Mouse (Mus musculus): Measurements from ENCODE around the gene Met. TPM values are rescaled to one million over a fixed set of nuclear protein-coding genes. Genes with fewer than 3 reads are reported as not detected.
A peak's percentile ranks its signal among the peaks of the same experiment; 100 is the strongest.

Gene Met
- polyA plus RNA-seq, 1 experiment from 2014 or later: 0.77 TPM

GRCm38 (mm10) chr6:17561347-17561746, 97.7 kb downstream of the Met start:
- no peaks in the 10 kb centered on the region for H3K27me3 ChIP-seq
- peaks cover 9% of the 10 kb centered on the region for H3K4me1 ChIP-seq
- H3K4me2 ChIP-seq: no peak overlapping the region
- no peak overlapping the region for H3K9ac ChIP-seq
- 14% methylated on average over 2 of the region's 2 CpGs for WGBS
- no peaks in the 10 kb centered on the region for H3K9me3 ChIP-seq
- no peak for ATAC-seq (ENCODE audit: low FRiP score)
- H3K4me3 ChIP-seq (replicated peaks): no peak overlapping the region
- H3K36me3 ChIP-seq (replicated peaks): no peaks in the 10 kb centered on the region
- no peak overlapping the region for H3K27ac ChIP-seq

DNA sequence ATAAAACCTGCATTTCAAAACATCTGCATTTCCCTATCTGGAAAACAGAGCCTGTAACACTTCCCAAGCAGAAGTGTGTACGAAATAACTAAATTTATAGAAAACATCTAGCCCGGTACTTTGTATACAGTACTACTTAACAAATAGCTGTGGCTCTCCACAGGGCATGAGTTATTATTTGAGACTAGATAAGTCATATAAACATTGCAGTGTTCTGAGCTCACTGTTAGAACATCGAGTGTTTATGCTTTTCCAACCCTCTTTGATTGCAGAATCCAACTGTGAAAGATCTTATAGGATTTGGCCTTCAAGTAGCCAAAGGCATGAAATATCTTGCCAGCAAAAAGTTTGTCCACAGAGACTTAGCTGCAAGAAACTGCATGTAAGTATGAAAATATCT, 98.3 kb downstream of the Met start:
- Histone ChIP-seq H3K27me3 (no peaks in the 10 kb centered on the region), H3K4me2 (no peak overlapping the region), H3K9me3 (no peaks in the 10 kb centered on the region), H3K4me1 (peaks cover 9% of the 10 kb centered on the region), H3K36me3 (replicated peaks) (no peaks in the 10 kb centered on the region), H3K27ac (no peak overlapping the region), H3K9ac (no peak overlapping the region), H3K4me3 (replicated peaks) (no peak overlapping the region)
- no peak for ATAC-seq (ENCODE audit: low FRiP score)
- 58% methylated on average over 3 of the region's 3 CpGs for WGBS

GRCm38 (mm10) chr6:17562472-17563088, 99.0 kb downstream of the Met start:
- peak overlapping the region; percentile 34 for H3K4me2 ChIP-seq
- no peak for ATAC-seq (ENCODE audit: low FRiP score)

DNA sequence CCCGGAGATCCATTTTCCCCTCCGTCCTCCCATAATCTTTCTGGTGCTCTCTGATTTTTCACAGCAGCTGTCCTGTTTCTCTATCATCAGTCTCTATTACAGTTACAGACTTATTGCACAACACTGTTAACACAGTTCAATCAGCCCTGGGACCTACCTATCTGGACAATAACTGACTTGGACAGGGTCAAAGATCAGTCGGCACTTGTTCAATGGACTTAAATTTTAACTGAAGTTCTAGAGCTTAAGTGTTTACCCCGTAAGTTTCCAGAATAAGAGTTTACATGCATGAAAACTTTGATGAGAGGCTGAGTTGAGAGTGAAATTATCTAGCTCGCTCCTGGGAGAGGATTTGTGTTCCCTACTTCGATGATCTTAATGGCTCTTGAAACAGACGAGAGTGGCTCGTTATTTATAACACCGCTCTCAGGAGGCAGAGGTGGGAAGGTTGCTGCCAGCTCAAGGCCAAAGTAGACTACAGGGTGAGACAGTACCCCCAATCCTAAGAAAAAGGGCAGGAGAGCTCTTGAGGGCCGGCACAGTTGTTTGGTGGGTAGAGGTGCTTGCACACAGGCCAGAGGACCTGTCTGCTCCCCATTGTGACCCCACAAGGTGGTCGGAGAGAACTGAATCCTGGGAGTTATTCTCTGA, 105.2 kb downstream of the Met start:
- Histone ChIP-seq H3K4me1 (no peaks in the 10 kb centered on the region), H3K4me3 (replicated peaks) (no peak overlapping the region), H3K27me3 (no peaks in the 10 kb centered on the region), H3K9me3 (no peaks in the 10 kb centered on the region), H3K36me3 (replicated peaks) (no peaks in the 10 kb centered on the region), H3K9ac (no peak overlapping the region), H3K4me2 (no peak overlapping the region), H3K27ac (no peak overlapping the region)
- 88% methylated on average over 11 of the region's 11 CpGs for WGBS
- ATAC-seq (ENCODE audit: low FRiP score): no peak

More at GRCm38 (mm10) chr6:17562472-17563088, 99.0 kb downstream of the Met start:
- H3K27ac ChIP-seq: no peak overlapping the region
- H3K9me3 ChIP-seq: no peaks in the 10 kb centered on the region
- H3K36me3 ChIP-seq (replicated peaks): no peaks in the 10 kb centered on the region
- no peak overlapping the region for H3K4me3 ChIP-seq (replicated peaks)
- H3K4me1 ChIP-seq: peaks cover 9% of the 10 kb centered on the region
- 5% methylated on average over 10 of the region's 10 CpGs for WGBS
- no peaks in the 10 kb centered on the region for H3K27me3 ChIP-seq
- no peak overlapping the region for H3K9ac ChIP-seq

DNA sequence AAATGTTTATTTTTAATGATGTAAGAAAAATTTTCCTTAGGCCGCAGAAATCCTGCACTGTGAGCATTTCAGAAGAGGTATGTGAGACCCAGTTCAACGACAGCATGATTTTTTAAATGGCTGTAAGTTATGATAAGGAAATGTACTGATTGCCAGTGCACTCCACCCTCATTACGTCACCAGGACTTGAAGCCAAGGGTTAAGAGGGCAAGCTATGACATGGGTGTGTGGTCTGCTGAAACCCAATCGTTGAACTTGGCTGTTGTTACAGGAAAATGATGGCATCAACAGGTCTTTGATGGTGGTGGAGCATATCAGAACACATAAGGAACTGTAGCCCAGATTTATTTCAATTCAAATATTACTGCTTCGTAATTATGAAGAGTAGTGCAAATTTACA, 109.6 kb downstream of the Met start:
- no peak overlapping the region for H3K27ac ChIP-seq
- H3K4me1 ChIP-seq: no peaks in the 10 kb centered on the region
- no peak overlapping the region for H3K4me3 ChIP-seq (replicated peaks)
- ATAC-seq (ENCODE audit: low FRiP score): no peak
- H3K36me3 ChIP-seq (replicated peaks): no peaks in the 10 kb centered on the region
- no peak overlapping the region for H3K9ac ChIP-seq
- WGBS: 90% methylated on average over 5 of the region's 5 CpGs
- H3K9me3 ChIP-seq: no peaks in the 10 kb centered on the region
- no peak overlapping the region for H3K4me2 ChIP-seq
- no peaks in the 10 kb centered on the region for H3K27me3 ChIP-seq

GRCm38 (mm10) chr6:17573732-17574131, 110.1 kb downstream of the Met start:
- ATAC-seq (ENCODE audit: low FRiP score): no peak
- Histone ChIP-seq H3K9ac (no peak overlapping the region), H3K4me3 (replicated peaks) (no peak overlapping the region), H3K4me2 (no peak overlapping the region), H3K9me3 (no peaks in the 10 kb centered on the region), H3K27me3 (no peaks in the 10 kb centered on the region), H3K36me3 (replicated peaks) (no peaks in the 10 kb centered on the region), H3K27ac (no peak overlapping the region), H3K4me1 (no peaks in the 10 kb centered on the region)
- WGBS: 89% methylated on average over 2 of the region's 2 CpGs

DNA sequence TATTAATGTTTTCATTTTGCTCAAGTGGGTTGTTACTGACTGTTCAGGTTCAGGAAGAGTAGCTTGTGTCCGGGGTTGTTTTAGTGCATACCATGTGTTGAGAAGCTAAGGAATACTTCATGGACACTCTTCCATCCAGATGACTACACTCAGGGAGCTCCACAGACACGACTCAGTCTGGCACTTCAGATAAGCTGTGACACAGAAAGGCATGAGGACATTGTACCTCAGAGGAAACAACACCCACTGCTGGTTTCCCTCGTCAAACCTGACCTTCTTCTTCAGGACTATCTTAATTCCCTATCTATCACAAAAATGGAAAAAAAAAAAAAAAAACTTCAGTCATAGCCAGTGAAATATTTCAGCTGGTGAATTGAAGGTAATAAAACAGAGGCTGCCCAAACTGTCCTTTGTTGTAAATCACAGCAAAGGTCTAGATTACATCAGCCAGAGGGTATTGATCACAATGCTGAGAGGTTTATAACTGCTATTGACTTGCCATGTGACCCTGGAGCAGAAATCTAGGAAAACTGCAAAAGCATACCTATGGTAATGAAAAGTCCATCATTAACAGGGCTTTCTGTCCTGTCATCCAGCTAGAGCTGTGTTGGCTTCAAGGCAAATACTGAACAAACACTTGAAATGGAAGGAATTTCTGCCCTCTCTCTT, 114.6 kb downstream of the Met start:
- no peak overlapping the region for H3K27ac ChIP-seq
- no peaks in the 10 kb centered on the region for H3K36me3 ChIP-seq (replicated peaks)
- H3K9me3 ChIP-seq: no peaks in the 10 kb centered on the region
- ATAC-seq (ENCODE audit: low FRiP score): no peak
- no peaks in the 10 kb centered on the region for H3K4me1 ChIP-seq
- H3K9ac ChIP-seq: no peak overlapping the region
- H3K4me2 ChIP-seq: no peak overlapping the region
- no peaks in the 10 kb centered on the region for H3K27me3 ChIP-seq
- WGBS: 84% methylated on average over 3 of the region's 3 CpGs
- H3K4me3 ChIP-seq (replicated peaks): no peak overlapping the region

GRCm38 (mm10) chr6:17580349-17580748, 116.7 kb downstream of the Met start:
- Histone ChIP-seq H3K9me3 (no peaks in the 10 kb centered on the region), H3K27me3 (no peaks in the 10 kb centered on the region), H3K4me2 (no peak overlapping the region), H3K4me3 (replicated peaks) (no peak overlapping the region), H3K36me3 (replicated peaks) (no peaks in the 10 kb centered on the region), H3K27ac (no peak overlapping the region), H3K4me1 (peaks cover 2% of the 10 kb centered on the region; the same call in 1 of the 2 replicates), H3K9ac (no peak overlapping the region)
- ATAC-seq (ENCODE audit: low FRiP score): no peak
- 70% methylated on average over 3 of the region's 3 CpGs for WGBS

GRCm38 (mm10) chr6:17583982-17584381, 120.4 kb downstream of the Met start:
- peak; percentile 85; the same call in 1 of the 2 replicates for ATAC-seq (ENCODE audit: low FRiP score)
- no peaks in the 10 kb centered on the region for H3K27me3 ChIP-seq
- H3K27ac ChIP-seq: no peak overlapping the region
- H3K4me3 ChIP-seq (replicated peaks): peak overlapping the region; percentile 36
- no peaks in the 10 kb centered on the region for H3K36me3 ChIP-seq (replicated peaks)
- H3K9me3 ChIP-seq: no peaks in the 10 kb centered on the region
- H3K4me1 ChIP-seq: peaks cover 3% of the 10 kb centered on the region
- WGBS: 37% methylated on average over 13 of the region's 13 CpGs
- H3K9ac ChIP-seq: no peak overlapping the region
- H3K4me2 ChIP-seq: peak overlapping the region; percentile 54

DNA sequence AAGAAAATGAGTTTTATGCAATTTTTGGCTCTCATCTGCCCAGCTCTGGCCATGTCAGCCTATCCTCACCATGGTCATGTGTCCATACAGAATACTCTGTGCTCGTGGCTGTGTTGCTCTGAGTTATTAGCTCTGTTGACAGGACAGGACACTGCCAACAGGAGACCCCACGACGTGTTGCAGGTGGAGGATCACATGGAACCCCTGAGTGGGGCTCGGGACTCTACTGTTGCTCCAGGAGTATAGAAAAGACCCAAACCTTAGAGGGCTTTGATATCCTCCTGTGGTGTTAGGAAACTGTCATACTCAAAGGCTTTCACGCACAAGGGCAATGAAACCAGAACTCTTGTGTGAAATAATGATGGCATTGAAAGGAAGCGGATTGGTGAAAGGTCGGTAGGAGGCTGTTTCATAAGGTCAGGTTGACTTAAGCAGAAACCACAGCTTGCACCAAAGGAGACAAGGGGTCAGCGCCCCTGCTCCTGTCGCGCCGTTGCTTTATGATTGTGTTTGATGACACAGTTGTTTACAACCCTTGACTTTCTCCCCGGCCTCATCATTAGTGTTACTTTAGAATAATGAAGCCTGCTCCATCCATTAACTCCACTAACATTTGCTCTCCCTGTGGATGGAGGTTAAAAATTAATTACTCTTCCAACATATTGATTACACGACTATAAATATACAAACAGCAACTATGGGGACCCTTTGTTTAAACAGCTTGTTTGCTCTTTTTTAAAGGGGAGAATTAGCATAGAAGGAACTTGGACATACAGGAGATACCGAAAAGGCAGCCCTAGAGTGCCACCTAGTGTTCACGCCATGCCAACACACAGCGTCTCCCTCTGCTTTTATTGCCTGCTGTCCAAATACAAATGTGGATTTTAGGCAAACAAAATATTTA, 125.7 kb downstream of the Met start:
- Histone ChIP-seq H3K4me2 (no peak overlapping the region), H3K9me3 (0 out of 2 replicates have a peak, but pooled peaks cover 9% of the 10 kb centered on the region), H3K9ac (no peak overlapping the region), H3K36me3 (replicated peaks) (no peaks in the 10 kb centered on the region), H3K4me3 (replicated peaks) (no peak overlapping the region), H3K4me1 (peaks cover 6% of the 10 kb centered on the region), H3K27ac (no peak overlapping the region), H3K27me3 (no peaks in the 10 kb centered on the region)
- ATAC-seq (ENCODE audit: low FRiP score): peak; percentile 86
- 33% methylated on average over 16 of the region's 16 CpGs for WGBS

GRCm38 (mm10) chr6:17589953-17590627, 126.5 kb downstream of the Met start:
- WGBS: 58% methylated on average over 8 of the region's 8 CpGs
- H3K9ac ChIP-seq: no peak overlapping the region
- peak; percentile 51 for ATAC-seq (ENCODE audit: low FRiP score)

More at GRCm38 (mm10) chr6:17589953-17590627, 126.5 kb downstream of the Met start:
- Histone ChIP-seq H3K4me3 (replicated peaks) (no peak overlapping the region), H3K9me3 (0 out of 2 replicates have a peak, but pooled peaks cover 9% of the 10 kb centered on the region), H3K27ac (no peak overlapping the region), H3K27me3 (no peaks in the 10 kb centered on the region), H3K4me1 (peaks cover 6% of the 10 kb centered on the region), H3K4me2 (no peak overlapping the region), H3K36me3 (replicated peaks) (no peaks in the 10 kb centered on the region)
